Mouse (Mus musculus) embryonic facial prominence, embryonic 10.5 days (tissue): ENCODE measurements around the gene Fbxo6. TPM values are rescaled to one million over a fixed set of nuclear protein-coding genes. Genes with fewer than 3 reads are reported as not detected.

Experiments
- DNase-seq: peaks from one replicate; pipeline ENCODE4 v3.0.0-alpha.2; 2017; ENCODE audit warnings: low spot score
- H3K27ac ChIP-seq: fragments of 300-500 bp; sonication (generic); replicated peaks from 2 replicates; pipeline ENCODE4 v1.5.1; 2016; ENCODE audit warnings: mild to moderate bottlenecking
- H3K27me3 ChIP-seq: fragments of 300-500 bp; sonication (generic); replicated peaks from 2 replicates; pipeline ENCODE4 v1.6.1; 2016; ENCODE audit warnings: low read depth, mild to moderate bottlenecking; ENCODE audit not compliant: poor library complexity, severe bottlenecking
- H3K36me3 ChIP-seq: fragments of 300-500 bp; sonication (generic); replicated peaks from 2 replicates; pipeline ENCODE4 v1.6.1; 2016; ENCODE audit warnings: mild to moderate bottlenecking, moderate library complexity
- H3K4me1 ChIP-seq: fragments of 300-500 bp; sonication (generic); 2 replicates; pipeline ENCODE4 v1.6.1; 2016
- H3K4me3 ChIP-seq: fragments of 300-500 bp; sonication (generic); 2 replicates; pipeline ENCODE4 v1.5.1; 2016; ENCODE audit warnings: mild to moderate bottlenecking, moderate library complexity
- H3K9me3 ChIP-seq: fragments of 300-500 bp; sonication (generic); 2 replicates; pipeline ENCODE4 v1.6.1; 2016; ENCODE audit warnings: mild to moderate bottlenecking
- WGBS: fragments of 180-500 bp; shearing (Covaris S2); methylation state at CpG from one replicate; pipeline ENCODE4 v1.1.7; 2016; 5-methylcytosine and 5-hydroxymethylcytosine counted together
- polyA plus RNA-seq: library from polyadenylated mRNA; unstranded; fragments of >200 nt; fragmentation: Nextera tagmentation; extraction: Ambion mirVana; gene quantifications from 2 replicates; pipeline ENCODE4 v1.2.1, GENCODE M21; 2016

The Fbxo6 gene
- polyA plus RNA-seq, 1 experiment from 2014 or later = 8.3 TPM

GRCm38 (mm10) chr4:148173811-148174494, 22.0 kb upstream of the Fbxo6 start:
- no peaks in the 10 kb centered on the region for H3K36me3 ChIP-seq
- peaks cover 97% of the 10 kb centered on the region for H3K27me3 ChIP-seq
- peak; percentile 42 for DNase-seq
- peak overlapping the region; percentile 41 for H3K4me3 ChIP-seq
- under 1% methylated on average over 30 of the region's 30 CpGs for WGBS
- H3K4me1 ChIP-seq = peaks cover 12% of the 10 kb centered on the region
- H3K9me3 ChIP-seq = no peaks in the 10 kb centered on the region
- H3K27ac ChIP-seq = no peak overlapping the region

- Histone ChIP-seq H3K4me1 (peaks cover 20% of the 10 kb centered on the region), H3K36me3 (no peaks in the 10 kb centered on the region), H3K27me3 (peaks cover 96% of the 10 kb centered on the region), H3K4me3 (no peak overlapping the region), H3K9me3 (no peaks in the 10 kb centered on the region), H3K27ac (no peak overlapping the region)
- no peak for DNase-seq
- 24% methylated on average over 3 of the region's 3 CpGs for WGBS
These were observed 19.3 kb upstream of the Fbxo6 start for GRCm38 (mm10) chr4:148171261-148171660.

GRCm38 (mm10) chr4:148170842-148171241, 18.9 kb upstream of the Fbxo6 start:
- Histone ChIP-seq H3K4me3 (no peak overlapping the region), H3K36me3 (no peaks in the 10 kb centered on the region), H3K27ac (no peak overlapping the region), H3K9me3 (no peaks in the 10 kb centered on the region), H3K27me3 (peaks cover 96% of the 10 kb centered on the region), H3K4me1 (peaks cover 24% of the 10 kb centered on the region)
- DNase-seq = peak; percentile 66
- WGBS = 3% methylated on average over 2 of the region's 2 CpGs

DNA sequence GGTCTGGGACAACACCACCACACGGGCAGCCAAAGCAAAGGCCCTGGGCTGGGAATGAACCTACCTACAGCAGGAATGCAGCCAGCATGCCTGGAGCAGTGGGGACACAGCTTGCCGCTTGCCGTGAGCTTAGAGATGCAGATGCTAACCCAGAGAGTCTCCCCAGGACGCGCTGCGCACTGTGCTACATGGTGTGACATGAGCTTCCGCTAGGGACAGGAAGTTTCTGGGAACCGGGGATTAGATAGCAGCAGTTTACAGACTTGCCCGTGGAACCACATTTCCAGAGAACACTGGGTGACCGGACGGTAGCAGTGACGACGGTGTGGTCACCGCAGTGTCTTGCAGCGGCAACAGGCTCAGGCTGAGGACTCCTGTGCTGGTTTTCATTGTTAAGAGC, 17.6 kb upstream of the Fbxo6 start:
- Histone ChIP-seq H3K36me3 (no peaks in the 10 kb centered on the region), H3K4me1 (peaks cover 32% of the 10 kb centered on the region), H3K4me3 (no peak overlapping the region), H3K27ac (no peak overlapping the region), H3K27me3 (peaks cover 96% of the 10 kb centered on the region), H3K9me3 (no peaks in the 10 kb centered on the region)
- no peak for DNase-seq
- 19% methylated on average over 15 of the region's 15 CpGs for WGBS

DNA sequence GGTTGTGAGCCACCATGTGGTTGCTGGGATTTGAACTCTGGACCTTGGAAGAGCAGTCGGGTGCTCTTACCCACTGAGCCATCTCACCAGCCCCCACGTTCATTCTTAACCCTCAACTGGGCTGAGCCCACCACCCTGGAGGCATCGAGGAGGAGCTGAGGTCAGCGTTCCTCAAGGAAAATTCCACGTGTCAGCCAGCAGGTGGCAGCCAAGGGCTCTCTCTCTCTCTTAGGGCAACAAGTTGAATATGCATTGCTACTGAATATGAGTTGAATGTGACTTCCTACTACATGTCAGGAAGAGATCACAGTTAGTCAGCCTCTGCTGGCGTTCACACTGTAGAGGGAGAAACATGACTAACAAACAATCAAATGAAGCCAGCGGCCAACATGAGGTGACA, 16.3 kb upstream of the Fbxo6 start:
- H3K4me3 ChIP-seq = no peak overlapping the region
- 28% methylated on average over 7 of the region's 7 CpGs for WGBS

GRCm38 (mm10) chr4:148166986-148167385, 15.0 kb upstream of the Fbxo6 start:
- H3K27me3 ChIP-seq = peaks cover 96% of the 10 kb centered on the region
- no peak overlapping the region for H3K27ac ChIP-seq
- H3K4me1 ChIP-seq = peaks cover 37% of the 10 kb centered on the region
- H3K9me3 ChIP-seq = no peaks in the 10 kb centered on the region
- H3K36me3 ChIP-seq = no peaks in the 10 kb centered on the region
- WGBS = 25% methylated on average over 4 of the region's 4 CpGs
- peak overlapping the region; percentile 34 for H3K4me3 ChIP-seq
- DNase-seq = peak; percentile 72

More for the DNA sequence above, 16.3 kb upstream of the Fbxo6 start:
- Histone ChIP-seq H3K4me1 (peaks cover 37% of the 10 kb centered on the region), H3K36me3 (no peaks in the 10 kb centered on the region), H3K9me3 (no peaks in the 10 kb centered on the region), H3K27me3 (peaks cover 96% of the 10 kb centered on the region), H3K27ac (no peak overlapping the region)
- DNase-seq = peak; percentile 75

DNA sequence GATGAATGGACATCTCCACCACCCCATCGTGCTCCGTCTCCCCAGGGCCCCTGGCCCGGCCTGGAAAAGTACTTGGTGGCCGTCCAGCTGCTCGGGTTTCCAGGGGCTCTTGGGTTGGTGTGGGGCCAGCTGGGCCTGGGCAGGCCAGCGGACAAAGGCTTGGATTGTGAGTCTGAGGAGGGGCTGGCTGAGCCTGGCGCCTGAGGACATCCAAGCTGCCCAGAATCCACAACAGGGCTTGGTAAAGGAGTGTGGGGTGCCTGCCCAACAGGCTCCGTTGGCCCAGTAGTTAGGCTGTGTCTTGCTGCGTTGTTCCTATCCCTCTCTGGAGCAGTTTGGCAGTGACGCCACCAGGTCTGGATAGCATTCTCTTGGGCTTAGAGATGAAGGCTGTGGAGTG, 14.5 kb upstream of the Fbxo6 start:
- WGBS = 3% methylated on average over 10 of the region's 10 CpGs
- Histone ChIP-seq H3K27me3 (peaks cover 96% of the 10 kb centered on the region), H3K9me3 (no peaks in the 10 kb centered on the region), H3K36me3 (no peaks in the 10 kb centered on the region), H3K4me3 (peak overlapping the region; percentile 34), H3K27ac (no peak overlapping the region; the same call in 1 of the 2 replicates), H3K4me1 (peaks cover 39% of the 10 kb centered on the region)
- peak; percentile 57 for DNase-seq

DNA sequence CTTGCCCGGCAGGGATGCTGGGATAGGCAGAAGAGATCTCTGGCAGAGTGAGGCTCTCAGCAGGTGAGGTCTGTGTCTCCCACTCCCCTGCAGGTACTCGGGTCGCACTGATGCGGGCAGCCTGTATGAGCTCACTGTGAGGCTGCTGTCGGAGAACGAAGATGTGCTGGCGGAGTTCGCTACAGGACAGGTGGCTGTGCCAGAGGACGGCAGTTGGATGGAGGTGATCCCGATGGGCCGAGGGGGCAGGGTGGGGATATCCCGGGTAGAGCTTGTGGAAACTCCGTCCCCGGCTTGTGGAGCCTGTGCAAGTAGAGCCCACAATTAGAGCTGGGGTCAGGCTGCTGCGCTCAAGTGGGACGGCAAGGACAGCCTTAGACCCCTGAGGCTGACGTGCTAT, 13.6 kb upstream of the Fbxo6 start:
- 5% methylated on average over 17 of the region's 17 CpGs for WGBS
- no peaks in the 10 kb centered on the region for H3K9me3 ChIP-seq
- no peak for DNase-seq
- H3K27me3 ChIP-seq = peaks cover 97% of the 10 kb centered on the region
- H3K4me3 ChIP-seq = no peak overlapping the region
- peaks cover 47% of the 10 kb centered on the region for H3K4me1 ChIP-seq
- H3K36me3 ChIP-seq = no peaks in the 10 kb centered on the region
- no peak overlapping the region for H3K27ac ChIP-seq

DNA sequence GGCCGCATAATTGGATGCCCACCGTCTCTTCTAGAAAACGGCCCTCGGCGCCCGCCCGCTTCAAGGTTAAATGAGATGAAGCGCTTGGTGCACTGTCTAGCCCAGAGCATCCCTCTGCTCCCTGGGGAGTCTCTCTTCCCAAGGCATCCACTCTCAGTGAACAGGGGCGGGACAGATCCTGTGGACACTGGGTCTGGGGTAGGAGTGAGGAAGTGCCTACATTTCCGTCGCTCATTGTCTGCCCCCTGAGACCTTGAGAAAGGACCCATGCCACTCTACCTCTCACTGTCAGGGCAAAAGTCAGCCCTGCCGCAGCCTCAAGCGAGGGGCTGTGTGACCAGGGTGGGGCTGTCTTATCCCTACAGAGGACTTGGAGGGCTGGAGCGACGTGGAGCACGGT, 12.5 kb upstream of the Fbxo6 start:
- no peak overlapping the region for H3K27ac ChIP-seq
- DNase-seq = no peak
- peaks cover 56% of the 10 kb centered on the region for H3K4me1 ChIP-seq
- WGBS = under 1% methylated on average over 16 of the region's 16 CpGs
- H3K4me3 ChIP-seq = peak overlapping the region; percentile 50
- H3K36me3 ChIP-seq = no peaks in the 10 kb centered on the region
- no peaks in the 10 kb centered on the region for H3K9me3 ChIP-seq
- peaks cover 97% of the 10 kb centered on the region for H3K27me3 ChIP-seq

DNA sequence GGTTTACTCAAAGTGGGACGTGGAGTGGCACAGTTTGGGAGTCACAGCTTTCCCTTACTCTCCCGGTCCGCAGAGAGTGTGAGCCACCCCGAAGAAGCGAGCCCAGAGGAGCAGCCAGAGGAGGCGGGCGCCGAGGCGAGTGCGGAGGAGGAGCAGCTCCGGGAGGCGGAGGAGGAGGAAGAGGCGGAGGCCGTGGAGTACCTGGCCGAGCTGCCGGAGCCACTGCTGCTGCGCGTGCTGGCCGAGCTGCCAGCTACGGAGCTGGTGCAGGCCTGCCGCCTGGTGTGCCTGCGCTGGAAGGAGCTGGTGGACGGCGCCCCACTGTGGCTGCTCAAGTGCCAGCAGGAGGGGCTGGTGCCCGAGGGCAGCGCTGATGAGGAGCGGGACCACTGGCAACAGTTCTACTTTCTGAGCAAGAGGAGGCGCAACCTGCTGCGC, 12.1 kb upstream of the Fbxo6 start:
- Histone ChIP-seq H3K4me3 (peak overlapping the region; percentile 50), H3K9me3 (no peaks in the 10 kb centered on the region), H3K27me3 (peaks cover 93% of the 10 kb centered on the region), H3K27ac (no peak overlapping the region), H3K36me3 (no peaks in the 10 kb centered on the region), H3K4me1 (peaks cover 60% of the 10 kb centered on the region)
- DNase-seq = peak; percentile 84
- WGBS = under 1% methylated on average over 29 of the region's 29 CpGs

GRCm38 (mm10) chr4:148160436-148161390, 8.8 kb upstream of the Fbxo6 start, which contains the start of the genes Fbxo44 and Fbxo2:
Fbxo44 (minus strand) TSS chr4:148160482.
Fbxo2 (plus strand) TSS chr4:148160621.
- H3K36me3 ChIP-seq = peaks cover 26% of the 10 kb centered on the region
- H3K27ac ChIP-seq = peak within 1 kb of the TSS; percentile 85
- no peaks in the 10 kb centered on the region for H3K9me3 ChIP-seq
- peaks cover 77% of the 10 kb centered on the region for H3K27me3 ChIP-seq
- WGBS = under 1% methylated on average over 43 of the region's 43 CpGs
- H3K4me3 ChIP-seq = peak within 1 kb of the TSS; percentile 76
- H3K4me1 ChIP-seq = peaks cover 55% of the 10 kb centered on the region
- peak; percentile 75 for DNase-seq

GRCm38 (mm10) chr4:148159544-148160435, 7.8 kb upstream of the Fbxo6 start:
- H3K4me1 ChIP-seq = peaks cover 50% of the 10 kb centered on the region
- H3K27me3 ChIP-seq = peaks cover 68% of the 10 kb centered on the region
- peak overlapping the region; percentile 85 for H3K27ac ChIP-seq

More at GRCm38 (mm10) chr4:148159544-148160435, 7.8 kb upstream of the Fbxo6 start:
- no peaks in the 10 kb centered on the region for H3K9me3 ChIP-seq
- peaks cover 30% of the 10 kb centered on the region for H3K36me3 ChIP-seq
- peak overlapping the region; percentile 76 for H3K4me3 ChIP-seq
- peak; percentile 97 for DNase-seq
- under 1% methylated on average over 55 of the region's 55 CpGs for WGBS
